Mouse (Mus musculus) left cerebral cortex, adult 8-10 months (tissue): ENCODE data around the gene Pitpnm2. TPM values are rescaled to one million over a fixed set of nuclear protein-coding genes. Genes with fewer than 3 reads are reported as not detected.
"Not testable (repeated sequence)": the region's sequence is repeated elsewhere in the genome, so short reads cannot be mapped to it uniquely, and the experiment has no call there.

Source experiments
- DNase-seq, 2 experiments: peaks; one replicate each; pipeline ENCODE4 v3.0.0; 2022; ENCODE audit warnings: low spot score in 2 of 2
- total RNA-seq, 4 experiments: library from RNA; stranded (reverse); gene quantifications; 2 replicates each; pipeline ENCODE4 v1.2.4; 2022

Gene Pitpnm2
- total RNA-seq, result 100 to 1,000 TPM; 235 to 257 (median 249) TPM

- DNase-seq, result no peak
Measured at GRCm38 (mm10) chr5:124249614-124250591, at the start of gene Pitpnm2. Gene Pitpnm2, minus strand, starts transcription at chr5:124249760.

- DNase-seq, result not testable (repeated sequence)
Measured at GRCm38 (mm10) chr5:124299307-124299706, 49.7 kb upstream of the Pitpnm2 start.

GRCm38 (mm10) chr5:124296475-124296874 lies 46.9 kb upstream of the Pitpnm2 start:
- DNase-seq, result no peak

GRCm38 (mm10) chr5:124293967-124294366 lies 44.4 kb upstream of the Pitpnm2 start:
- no peak for DNase-seq

GRCm38 (mm10) chr5:124290216-124290615 lies 40.7 kb upstream of the Pitpnm2 start:
- no peak for DNase-seq

- DNase-seq, result no peak
Measured at GRCm38 (mm10) chr5:124287616-124288247, 38.2 kb upstream of the Pitpnm2 start.

GRCm38 (mm10) chr5:124284330-124284729 lies 34.8 kb upstream of the Pitpnm2 start:
- no peak for DNase-seq

GRCm38 (mm10) chr5:124282854-124283253 lies 33.3 kb upstream of the Pitpnm2 start:
- DNase-seq, result no peak

GRCm38 (mm10) chr5:124270226-124270625 lies 20.7 kb upstream of the Pitpnm2 start:
- no peak for DNase-seq

GRCm38 (mm10) chr5:124269661-124270060 lies 20.1 kb upstream of the Pitpnm2 start:
- no peak for DNase-seq

- no peak for DNase-seq
Measured at GRCm38 (mm10) chr5:124267652-124268051, 18.1 kb upstream of the Pitpnm2 start.

- DNase-seq, result no peak
Measured at GRCm38 (mm10) chr5:124266821-124267220, 17.3 kb upstream of the Pitpnm2 start.

- DNase-seq, result no peak
Measured at GRCm38 (mm10) chr5:124263246-124263645, 13.7 kb upstream of the Pitpnm2 start.

GRCm38 (mm10) chr5:124262090-124262489 lies 12.5 kb upstream of the Pitpnm2 start:
- DNase-seq, result no peak

GRCm38 (mm10) chr5:124259133-124259532 lies 9.6 kb upstream of the Pitpnm2 start:
- DNase-seq, result no peak

GRCm38 (mm10) chr5:124258026-124258425 lies 8.5 kb upstream of the Pitpnm2 start:
- DNase-seq, result no peak

- no peak for DNase-seq
Measured at GRCm38 (mm10) chr5:124255141-124255540, 5.6 kb upstream of the Pitpnm2 start.

- DNase-seq, result no peak
Measured at GRCm38 (mm10) chr5:124253555-124253954, 4.0 kb upstream of the Pitpnm2 start.

- no peak for DNase-seq
Measured at GRCm38 (mm10) chr5:124252580-124253320, 3.2 kb upstream of the Pitpnm2 start.

GRCm38 (mm10) chr5:124251070-124251469 lies 1.5 kb upstream of the Pitpnm2 start:
- no peak for DNase-seq

GRCm38 (mm10) chr5:124248845-124249613 lies 531 bp downstream of the Pitpnm2 start:
- no peak for DNase-seq
